9 mouse cellular contexts compared by ENCODE assay signal in genomic region chr17:34347606-34348308, GRCm38 (mm10). TPM values are rescaled to one million over a fixed set of nuclear protein-coding genes. Genes with fewer than 3 reads are reported as not detected.
DNase-seq lines count a peak whose midpoint lies in the region; ATAC-seq and TF ChIP-seq lines count a peak whose summit lies in the region.
"Had no signal": no experiment of that assay in that cellular context is flagged by ENCODE, and none has a peak within 500 bp of the region (broad histone marks: within the 10 kb centered on the region; RNA-seq: fewer than 3 reads in every experiment).

No protein-coding gene starts in this region.

- H3K4me3 ChIP-seq in bone marrow, adult 2 months (replicated peaks; ENCODE audit: control insufficient read depth, low read depth, low read length), result peak overlapping the region; percentile 5
- H3K4me3 ChIP-seq: heart, embryonic 13.5 days had no signal

- DNase-seq in cerebellum, postnatal 25 days, result peak; percentile 23 to 40
- DNase-seq in cerebellum, adult 8-10 months, result no peak
- peak; percentile 32 for DNase-seq in 3T3-L1 (ENCODE audit: low read depth, low spot score)
- peak; percentile 59 to 66 for DNase-seq in kidney, postnatal 4 days
- DNase-seq in thymus, adult 18-20 months, result peak; percentile 27 to 47
- DNase-seq in ovary, postnatal 10 days (ENCODE audit: low spot score), result no peak

- peaks cover 6% of the 10 kb centered on the region for H3K4me1 ChIP-seq in bone marrow, adult 2 months (ENCODE audit: control insufficient read depth, insufficient read depth, low read length)
- H3K4me1 ChIP-seq: heart, embryonic 13.5 days had no signal

- no peak for TF ChIP-seq CTCF in bone marrow, adult 2 months (IDR thresholded peaks at IDR 0.05; ENCODE audit: control insufficient read depth, insufficient read depth, low read length)

- ATAC-seq in megakaryocyte, adult 5-6 weeks (ENCODE audit: poor library complexity, severe bottlenecking), result peak; percentile 84

- no peak for TF ChIP-seq POLR2A in bone marrow, adult 2 months (IDR thresholded peaks at IDR 0.05; ENCODE audit: borderline replicate concordance, control insufficient read depth, low read depth, low read length)

- H3K27ac ChIP-seq in bone marrow, adult 2 months (ENCODE audit: control insufficient read depth, insufficient read depth, low read depth, low read length, poor library complexity), result peak overlapping the region; percentile 76
- H3K27ac ChIP-seq: heart, embryonic 13.5 days had no signal

- 7% methylated on average over 6 of the region's 6 CpGs for WGBS in bone marrow, adult 2 months

RNA-seq across cellular contexts. Expression of gene Btnl2, which starts 6.9 kb away (rescaled TPM):
- 1.1 and 1.8 TPM in 2 replicates for polyA plus RNA-seq in bone marrow, adult 2 months (2011; ENCODE audit: insufficient read depth, insufficient read length, low replicate concordance, missing spikeins)
- 0.09 TPM in 1 of 2 replicates, not detected in the other for total RNA-seq in megakaryocyte, adult 5-6 weeks (2015)
- total RNA-seq in megakaryocyte, adult 5-6 weeks (2017), result 0.33 TPM in 1 of 2 replicates, not detected in the other
- polyA plus RNA-seq: heart, embryonic 13.5 days had no signal

RNA-seq across cellular contexts. Expression of gene H2-Eb2, which starts 22.3 kb away (rescaled TPM):
- 0.29 and 0.60 TPM in 2 replicates for polyA plus RNA-seq in bone marrow, adult 2 months (2011; ENCODE audit: insufficient read depth, insufficient read length, low replicate concordance, missing spikeins)
- total RNA-seq in megakaryocyte, adult 5-6 weeks (2015), result 0.07 and 0.25 TPM in 2 replicates
- total RNA-seq in megakaryocyte, adult 5-6 weeks (2017), result not detected in 2 replicates
- polyA plus RNA-seq: heart, embryonic 13.5 days had no signal

RNA-seq across cellular contexts. Expression of gene Btnl1, which starts 29.2 kb away (rescaled TPM):
- not detected in 2 replicates for polyA plus RNA-seq in bone marrow, adult 2 months (2011; ENCODE audit: insufficient read depth, insufficient read length, low replicate concordance, missing spikeins)
- total RNA-seq in megakaryocyte, adult 5-6 weeks (2015), result not detected in 2 replicates
- not detected in 2 replicates for total RNA-seq in megakaryocyte, adult 5-6 weeks (2017)
- polyA plus RNA-seq: heart, embryonic 13.5 days had no signal

RNA-seq across cellular contexts. Expression of gene H2-Eb1, which starts 42.1 kb away (rescaled TPM):
- polyA plus RNA-seq in bone marrow, adult 2 months (2011; ENCODE audit: insufficient read depth, insufficient read length, low replicate concordance, missing spikeins), result 32.6 and 82.7 TPM in 2 replicates
- 35.4 and 38.0 TPM in 2 replicates for total RNA-seq in megakaryocyte, adult 5-6 weeks (2015)
- 72.9 and 114 TPM in 2 replicates for total RNA-seq in megakaryocyte, adult 5-6 weeks (2017)

RNA-seq across cellular contexts. Expression of gene BC051142, which starts 50.9 kb away (rescaled TPM):
- 0.92 and 3.7 TPM in 2 replicates for polyA plus RNA-seq in bone marrow, adult 2 months (2011; ENCODE audit: insufficient read depth, insufficient read length, low replicate concordance, missing spikeins)
- total RNA-seq in megakaryocyte, adult 5-6 weeks (2015), result not detected in 2 replicates
- 0.29 and 3.8 TPM in 2 replicates for total RNA-seq in megakaryocyte, adult 5-6 weeks (2017)

Comparison
In these comparisons a context has a peak if more than half of its experiments do, and no peak if none do; other contexts are left out.
1. DNase-seq: peak in cerebellum, postnatal 25 days (2 of 2), 3T3-L1 (single experiment), kidney, postnatal 4 days (2 of 2) and thymus, adult 18-20 months (2 of 2); none in cerebellum, adult 8-10 months (single experiment) and ovary, postnatal 10 days (single experiment).